Mouse (Mus musculus) spleen, postnatal 4 days (tissue): ENCODE measurements at regions not wholly inside any gene's neighbourhood (a gene's known extent, or its start where the extent isn't known, plus 50 kb on each side); places are given as distances from the start of the nearest gene placed in this dataset.

ENCODE experiments used
- DNase-seq, 2 experiments: peaks; one replicate each; pipeline ENCODE4 v3.0.0; 2022; ENCODE audit warnings: low spot score in 2 of 2

DNA sequence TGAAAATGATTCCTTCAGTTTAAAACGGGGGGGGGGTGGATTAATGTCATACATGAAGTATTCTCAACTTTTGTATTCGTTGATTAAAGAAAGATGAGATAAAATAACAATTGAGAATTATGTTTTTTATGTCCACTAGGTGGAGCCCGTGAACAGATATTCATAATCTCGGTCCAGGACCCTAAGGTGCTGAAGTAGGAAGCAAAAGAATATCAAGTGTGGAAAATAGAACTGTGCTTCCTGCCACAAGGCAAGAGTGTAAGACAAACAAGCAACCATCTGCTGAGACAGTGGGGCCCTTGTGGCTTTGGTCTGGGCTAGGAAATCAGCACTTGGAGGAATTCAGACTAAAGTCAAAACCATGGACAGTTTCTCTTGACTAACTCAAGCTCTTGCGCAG lies 50.9 kb upstream of the Kap start:
- DNase-seq = no peak

- no peak for DNase-seq
These were observed 81.1 kb upstream of the Kap start for GRCm38 (mm10) chr6:133934667-133935066.

DNA sequence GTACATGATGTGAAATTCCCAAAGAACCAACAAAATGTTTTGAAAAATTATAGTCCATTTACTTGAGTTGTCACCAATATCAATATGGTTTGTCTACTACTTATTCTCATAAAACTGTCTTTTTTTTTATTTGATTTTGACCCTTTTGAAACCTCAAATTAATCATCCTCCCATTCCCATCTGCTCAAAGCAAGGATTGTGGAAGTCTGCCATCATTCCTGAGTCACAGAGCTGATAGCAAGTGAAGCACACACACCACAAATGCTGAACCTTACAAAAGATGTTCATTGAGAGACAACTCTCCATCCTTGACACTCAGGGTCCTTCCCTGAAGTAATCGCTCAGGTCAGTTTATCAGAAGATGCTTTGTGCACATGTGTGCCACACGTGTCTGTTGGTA lies 82.1 kb upstream of the Kap start:
- DNase-seq = no peak

DNA sequence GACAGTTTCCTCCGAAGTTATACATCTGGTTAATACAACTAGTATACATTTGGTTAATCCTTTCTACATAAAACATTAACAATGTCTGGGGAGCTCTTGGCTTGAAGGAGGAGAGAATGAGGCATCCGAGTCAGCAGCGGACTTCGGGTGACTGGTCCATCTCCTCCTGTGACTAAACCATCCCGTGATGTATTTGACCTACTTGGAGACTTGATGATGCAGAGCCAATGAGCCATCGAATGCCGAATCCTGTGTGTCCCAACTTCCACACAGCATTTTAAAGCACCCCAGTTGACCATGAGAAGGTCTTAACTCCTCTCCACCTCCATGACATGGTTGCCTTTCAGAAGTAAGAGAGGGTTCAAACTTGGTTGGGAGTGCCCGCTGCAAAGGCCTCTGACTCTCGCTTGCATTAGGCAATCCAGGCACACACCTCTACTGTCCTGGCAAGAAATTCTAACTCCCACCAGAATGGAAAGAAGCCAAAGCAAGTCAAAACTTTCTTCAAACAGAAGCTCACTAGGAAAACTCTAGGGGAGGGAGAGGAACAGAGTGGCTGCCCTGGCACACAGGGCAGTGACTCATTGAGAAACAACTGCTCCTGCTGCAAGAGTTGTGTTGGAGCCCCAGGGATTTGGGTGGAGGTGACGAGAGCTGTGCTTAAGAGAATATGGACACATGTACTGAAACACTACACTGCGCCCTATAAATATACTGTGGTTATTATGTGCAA lies 75.4 kb upstream of the Etv6 start:
- DNase-seq = no peak

DNA sequence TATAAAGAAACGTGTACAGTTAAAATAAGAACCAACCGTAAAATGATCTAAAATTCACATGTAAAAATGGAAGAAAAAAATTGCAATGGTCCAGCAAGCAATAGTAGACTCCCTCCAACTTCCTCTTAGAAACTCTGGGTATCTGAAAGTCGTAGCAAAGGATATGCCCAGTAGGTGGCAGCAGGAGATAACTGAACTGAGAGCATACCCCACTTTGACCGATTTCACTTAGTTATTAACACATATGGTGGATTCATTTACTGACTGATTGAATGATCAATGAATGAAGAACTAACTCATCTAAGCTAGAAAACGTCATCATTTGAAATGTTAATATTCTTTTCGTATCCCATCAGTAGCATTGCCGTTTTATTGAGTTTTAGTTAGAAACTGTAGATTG lies 74.8 kb upstream of the Etv6 start:
- peak; percentile 62 to 73 for DNase-seq

GRCm38 (mm10) chr6:133962641-133963040 lies 72.9 kb upstream of the Etv6 start:
- no peak for DNase-seq

DNA sequence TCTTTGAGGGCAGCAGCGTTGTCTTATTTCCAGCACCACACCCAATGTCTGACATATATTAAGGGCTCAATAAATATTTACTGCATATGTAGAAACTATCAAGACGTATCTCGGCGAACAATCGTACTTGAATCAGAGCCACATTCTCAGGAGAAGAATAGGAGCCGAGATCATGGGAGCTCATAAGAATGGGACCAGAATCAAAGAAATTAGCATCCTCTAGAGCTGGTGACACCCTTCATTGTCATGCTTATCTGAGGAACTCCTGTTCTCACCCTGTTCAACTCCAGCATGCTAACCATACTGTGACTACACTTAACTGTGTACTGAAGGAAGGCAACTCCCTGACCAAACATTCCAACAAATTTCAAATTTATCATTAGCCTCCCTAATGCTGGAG lies 72.2 kb upstream of the Etv6 start:
- no peak for DNase-seq

DNA sequence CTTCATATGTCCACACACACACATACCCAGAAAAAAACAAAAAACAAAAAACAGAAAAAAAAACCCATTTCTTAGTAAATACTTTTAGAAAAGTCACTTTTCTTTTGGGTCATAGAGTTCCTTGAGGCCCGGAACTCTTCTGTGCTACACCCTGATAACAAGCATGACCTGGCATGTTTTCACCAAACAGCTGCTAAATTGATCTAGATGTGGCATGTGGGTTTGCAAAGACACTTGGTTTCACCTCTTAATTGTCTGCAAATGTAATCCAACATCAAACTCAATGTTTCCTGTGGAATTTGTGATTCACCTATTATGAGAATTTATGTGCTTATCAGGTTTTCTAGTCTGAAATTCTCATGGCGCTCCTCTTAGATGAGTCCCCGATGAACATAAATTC lies 68.2 kb upstream of the Etv6 start:
- no peak for DNase-seq

- DNase-seq = peak in 1 of 2 experiments; percentile 58
These were observed 63.3 kb upstream of the Etv6 start for GRCm38 (mm10) chr6:133972054-133972705.

DNA sequence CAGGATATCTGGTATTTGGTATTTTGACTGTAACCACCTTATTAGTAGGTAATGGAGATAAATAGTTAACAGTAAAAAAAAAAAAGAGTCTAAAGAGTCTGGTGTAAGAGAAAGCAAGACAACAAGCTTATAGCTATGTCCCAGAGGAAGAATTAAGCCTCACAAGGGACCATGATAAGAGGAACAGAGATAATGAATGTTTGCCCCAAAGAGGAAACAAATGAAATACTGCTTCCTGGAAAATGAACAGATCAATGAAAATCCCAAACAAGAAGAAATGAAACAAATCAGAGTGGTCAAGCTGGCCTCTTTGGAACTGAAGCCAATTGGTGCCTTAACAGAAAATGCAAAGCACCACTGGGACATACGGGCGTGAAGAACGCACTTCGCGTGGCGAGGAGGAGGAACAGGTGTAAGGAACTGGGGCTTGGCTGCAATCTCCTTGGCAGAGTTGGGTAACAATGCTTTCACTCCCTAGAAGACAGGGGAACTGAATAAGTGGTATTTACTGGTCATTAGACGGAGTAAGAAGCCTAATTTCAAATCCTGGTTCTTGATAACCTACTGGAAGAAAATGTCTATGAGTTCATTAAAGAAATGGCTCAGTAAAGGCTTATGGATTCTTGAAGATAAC lies 62.2 kb upstream of the Etv6 start:
- DNase-seq = no peak

- DNase-seq = no peak
These were observed 59.5 kb upstream of the Etv6 start for GRCm38 (mm10) chr6:133975951-133976350.

DNA sequence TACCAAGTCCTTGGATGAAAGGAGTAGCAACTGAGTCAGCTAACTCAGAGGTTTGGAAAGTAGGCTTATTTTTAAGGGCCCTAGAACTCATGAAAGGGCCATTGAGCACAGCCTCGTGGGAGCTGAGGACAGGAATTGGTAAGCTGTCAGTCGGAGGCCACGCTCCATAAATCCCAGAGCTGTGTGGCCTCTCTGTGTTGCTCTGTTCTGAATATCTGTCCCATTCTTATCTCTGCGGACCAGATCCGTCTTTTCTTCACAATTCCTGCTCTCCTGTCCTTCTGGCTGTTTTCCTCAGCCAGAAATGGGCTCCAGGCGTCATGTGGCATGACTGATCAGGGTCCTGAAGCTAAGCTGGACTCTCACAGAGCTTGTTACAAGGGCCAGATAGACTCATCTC lies 58.6 kb upstream of the Etv6 start:
- no peak for DNase-seq

- no peak for DNase-seq
These were observed 51.5 kb upstream of the Etv6 start for GRCm38 (mm10) chr6:133983804-133984514.

GRCm38 (mm10) chr6:133984666-133985355 lies 50.7 kb upstream of the Etv6 start:
- no peak for DNase-seq
